Mouse (Mus musculus) inflammation-experienced regulatory T-cells, adult 16 weeks (primary cell): ENCODE data around the gene Arfgap1. TPM values are rescaled to one million over a fixed set of nuclear protein-coding genes. Genes with fewer than 3 reads are reported as not detected.

ENCODE experiments used
- polyA plus RNA-seq: library from polyadenylated mRNA; unstranded; fragments of 100-300 nt; shearing (Covaris generic); gene quantifications from one replicate; pipeline ENCODE4 v1.2.1, GENCODE M21; 2017

Gene Arfgap1
- 93.5 TPM for polyA plus RNA-seq

DNA sequence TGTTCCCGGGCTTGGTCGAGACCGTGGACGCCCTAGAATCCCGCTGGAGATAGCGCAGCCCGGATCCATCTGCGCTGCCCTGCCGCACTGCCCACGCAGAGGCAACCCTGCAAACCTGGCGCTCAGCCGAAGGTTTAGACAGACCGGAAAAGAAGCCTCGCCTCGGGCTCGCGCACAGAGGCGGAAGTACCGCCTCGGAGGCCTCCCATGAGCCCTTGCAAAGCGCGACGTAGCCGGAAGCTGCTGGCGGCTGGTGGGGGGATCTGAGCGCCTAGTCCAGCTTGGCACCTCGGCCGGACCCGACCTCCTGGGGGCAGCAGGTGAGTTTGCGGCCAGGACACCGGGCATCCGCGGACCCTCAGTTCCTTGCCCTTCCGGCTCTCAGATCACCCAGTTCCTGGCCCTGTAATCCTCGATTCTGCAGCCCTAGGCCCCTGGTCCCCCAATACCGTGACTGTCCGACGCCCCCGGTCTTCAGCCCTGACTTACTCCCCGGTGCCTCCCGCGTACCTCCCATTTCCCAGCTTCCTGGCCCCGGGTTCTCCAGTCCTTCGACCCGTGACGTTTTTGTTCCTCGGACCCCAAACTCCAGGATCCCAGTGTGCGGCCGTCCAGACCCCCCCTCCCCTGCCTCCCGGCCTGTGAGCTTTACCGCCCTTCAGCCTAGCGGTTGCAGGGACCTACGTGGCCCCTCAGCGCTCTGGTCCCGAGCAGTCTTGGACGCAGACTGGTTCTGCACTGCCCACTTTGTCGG is at the start of gene Arfgap1:
TSS of gene Arfgap1 (plus strand) at position 216 of the 754 bp plus-strand sequence.

DNA sequence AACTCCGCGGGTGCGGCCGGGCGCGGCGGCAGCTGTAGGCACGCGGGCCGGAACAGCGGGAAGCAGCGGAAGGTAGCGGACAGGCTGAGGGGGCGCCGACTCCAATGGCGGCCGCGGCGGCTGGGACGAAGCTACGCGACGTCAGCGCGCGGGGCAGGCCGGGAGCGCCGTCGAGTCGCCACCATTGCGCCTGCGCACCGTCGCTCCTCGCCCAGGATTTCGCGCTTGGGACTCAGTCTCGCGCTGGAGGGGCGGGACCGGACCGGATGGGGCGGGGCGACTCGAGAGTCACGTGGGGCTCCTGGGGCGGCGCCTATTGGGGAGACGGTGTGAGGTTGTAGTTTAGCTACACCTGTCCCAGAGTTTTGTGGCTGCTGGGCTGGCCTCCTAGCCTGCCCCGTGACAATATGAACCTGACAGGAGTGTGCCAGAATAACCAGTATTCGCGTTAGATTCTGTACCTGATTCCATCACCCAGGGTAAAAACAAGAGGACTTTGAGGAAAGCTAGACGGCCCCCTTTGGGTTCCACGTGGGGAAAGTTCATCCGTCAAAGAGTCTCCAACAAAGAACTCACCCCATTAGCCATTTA is 46.1 kb upstream of the Arfgap1 start, which contains the start of gene Ythdf1:
TSS of gene Ythdf1 (minus strand) at position 140 of the 591 bp plus-strand sequence.

DNA sequence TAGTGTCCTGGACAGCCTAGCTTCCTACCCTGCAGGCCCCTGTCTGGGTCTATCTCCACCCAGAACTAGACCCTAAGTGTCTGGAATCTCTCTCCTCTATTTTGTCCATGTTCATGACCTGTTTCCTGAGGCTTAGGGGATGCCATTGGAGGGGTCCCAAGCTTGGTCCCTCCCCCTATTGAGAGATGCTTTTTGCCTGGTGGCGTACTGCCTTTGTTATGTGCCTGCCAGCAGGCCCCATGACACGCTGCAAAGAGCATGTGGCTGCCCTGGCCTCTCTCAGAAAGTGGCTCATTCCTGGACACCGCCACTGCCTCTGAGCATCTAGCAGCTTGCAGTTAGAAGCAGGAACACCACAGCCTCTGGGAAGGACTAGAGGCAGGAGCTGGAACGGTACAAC is 38.3 kb upstream of the Arfgap1 start, which contains the start of gene Birc7:
TSS of gene Birc7 (plus strand) at position 301 of the 400 bp plus-strand sequence.

DNA sequence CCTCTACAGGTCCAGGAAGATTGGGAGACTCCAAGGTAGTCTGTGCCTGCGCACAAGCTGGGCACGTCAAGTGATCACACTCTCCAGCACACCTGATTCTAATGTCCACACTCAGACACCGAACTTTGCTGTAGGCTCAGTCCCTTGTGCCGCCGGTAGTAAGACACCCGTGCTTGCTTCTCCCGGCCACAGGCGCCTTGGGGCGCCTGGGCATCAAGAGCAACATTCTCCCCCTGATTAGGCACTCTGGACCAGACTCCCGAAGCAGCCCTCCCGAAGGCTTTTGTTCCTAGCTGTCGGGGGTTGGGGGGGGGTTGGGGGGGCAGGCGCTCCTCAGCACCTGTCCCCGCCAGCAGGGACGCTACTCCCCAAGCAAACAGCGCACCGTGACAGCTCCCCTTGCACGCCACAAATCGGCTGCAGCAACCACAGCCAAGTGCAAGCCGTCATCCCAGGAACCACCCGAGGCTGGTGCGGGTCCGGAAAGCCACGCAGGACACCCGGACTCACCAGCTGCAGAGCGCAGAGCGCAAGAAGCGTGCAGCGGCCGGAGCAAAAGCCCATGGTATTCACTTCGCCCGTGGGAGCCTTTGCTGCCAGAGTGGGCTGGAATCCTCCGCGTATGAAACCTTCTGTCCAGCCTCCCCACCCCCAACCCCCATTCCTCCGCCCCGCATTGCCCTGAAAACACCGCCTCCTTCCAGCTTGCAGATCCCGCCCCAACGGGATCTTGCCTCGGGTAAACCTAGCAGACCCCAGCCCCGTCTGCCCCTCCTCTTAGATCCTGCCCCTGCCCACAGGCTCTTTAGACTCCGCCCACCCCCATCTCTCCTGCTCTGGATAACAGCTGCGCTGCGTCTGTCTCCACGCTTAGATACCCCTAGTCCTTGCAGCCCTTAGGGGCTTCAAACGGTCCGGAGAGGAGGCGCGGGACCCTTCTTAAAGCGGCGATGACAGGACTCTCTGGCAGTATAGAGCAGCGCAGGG is 12.7 kb upstream of the Arfgap1 start, which contains the start of gene Nkain4:
TSS of gene Nkain4 (minus strand) at position 639 of the 987 bp plus-strand sequence.

DNA sequence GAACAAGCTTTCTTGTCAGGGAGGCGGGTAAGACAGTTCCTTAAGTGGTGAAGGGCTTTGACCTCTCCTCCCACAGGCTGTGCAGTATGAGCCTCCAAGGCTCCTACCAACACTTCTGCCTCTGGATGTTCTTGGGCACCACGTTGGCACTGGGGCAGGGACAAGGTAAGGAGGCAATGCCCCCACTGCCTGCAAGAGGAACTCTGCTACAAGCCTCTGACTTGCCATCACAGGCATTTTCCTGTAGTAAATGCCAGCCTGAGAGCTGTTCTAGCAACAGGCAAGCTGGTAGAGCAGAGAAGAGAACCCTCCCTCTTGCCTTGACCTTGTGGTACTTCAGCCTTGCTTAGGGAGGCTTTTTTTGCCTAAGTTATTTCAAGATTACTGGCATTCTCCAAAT is 19.4 kb downstream of the Arfgap1 start, which contains the start of gene Col20a1:
TSS of gene Col20a1 (plus strand) at position 87 of the 400 bp plus-strand sequence.

Other genes with a start within 250 kb of the Arfgap1 start
- 81.6 TPM for gene Slc17a9, start 242.0 kb upstream of the Arfgap1 start, polyA plus RNA-seq
- not detected for gene Bhlhe23, start 190.3 kb upstream of the Arfgap1 start, polyA plus RNA-seq
- 5.7 TPM for gene Ythdf1, start 46.3 kb upstream of the Arfgap1 start, polyA plus RNA-seq
- not detected for gene Birc7, start 38.2 kb upstream of the Arfgap1 start, polyA plus RNA-seq
- gene Nkain4, start 12.5 kb upstream of the Arfgap1 start, polyA plus RNA-seq: not detected
- 0.89 TPM for gene Col20a1, start 19.3 kb downstream of the Arfgap1 start, polyA plus RNA-seq
- gene Chrna4, start 76.3 kb downstream of the Arfgap1 start, polyA plus RNA-seq: not detected
- gene Kcnq2, start 168.1 kb downstream of the Arfgap1 start, polyA plus RNA-seq: not detected
- not detected for gene Eef1a2, start 189.8 kb downstream of the Arfgap1 start, polyA plus RNA-seq
- gene Ppdpf, start 220.0 kb downstream of the Arfgap1 start, polyA plus RNA-seq: 287 TPM
- not detected for gene Ptk6, start 235.6 kb downstream of the Arfgap1 start, polyA plus RNA-seq
- gene Srms, start 246.0 kb downstream of the Arfgap1 start, polyA plus RNA-seq: 1.00 TPM